Mouse (Mus musculus): Measurements from ENCODE around the gene Vnn3. TPM values are rescaled to one million over a fixed set of nuclear protein-coding genes. Genes with fewer than 3 reads are reported as not detected.

The Vnn3 gene
- total RNA-seq, 4 experiments from 2014 or later = 0.17 to 0.36 (median 0.35) TPM; not detected in 1

DNA sequence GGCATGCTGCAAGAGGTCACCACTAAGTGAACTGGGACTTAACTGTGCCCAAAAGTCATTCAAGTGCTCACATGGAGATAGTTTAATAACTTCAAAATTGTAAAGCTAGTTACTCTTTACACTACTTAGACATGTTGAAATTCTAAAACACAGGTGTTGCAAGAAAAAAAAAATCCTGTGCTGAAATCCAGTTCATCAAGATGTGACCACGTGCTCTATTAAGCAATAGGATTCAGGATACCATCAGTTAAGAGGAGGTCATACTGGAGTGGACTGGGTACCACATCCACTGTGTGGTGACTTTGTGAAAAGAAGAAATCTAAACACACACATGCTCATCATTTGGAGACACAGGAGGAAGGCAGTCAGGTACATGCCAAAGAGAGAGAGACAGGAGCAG is 41.7 kb downstream of the Vnn3 start:
- no peak for DNase-seq (ENCODE audit: low spot score in 2 of 2)

DNA sequence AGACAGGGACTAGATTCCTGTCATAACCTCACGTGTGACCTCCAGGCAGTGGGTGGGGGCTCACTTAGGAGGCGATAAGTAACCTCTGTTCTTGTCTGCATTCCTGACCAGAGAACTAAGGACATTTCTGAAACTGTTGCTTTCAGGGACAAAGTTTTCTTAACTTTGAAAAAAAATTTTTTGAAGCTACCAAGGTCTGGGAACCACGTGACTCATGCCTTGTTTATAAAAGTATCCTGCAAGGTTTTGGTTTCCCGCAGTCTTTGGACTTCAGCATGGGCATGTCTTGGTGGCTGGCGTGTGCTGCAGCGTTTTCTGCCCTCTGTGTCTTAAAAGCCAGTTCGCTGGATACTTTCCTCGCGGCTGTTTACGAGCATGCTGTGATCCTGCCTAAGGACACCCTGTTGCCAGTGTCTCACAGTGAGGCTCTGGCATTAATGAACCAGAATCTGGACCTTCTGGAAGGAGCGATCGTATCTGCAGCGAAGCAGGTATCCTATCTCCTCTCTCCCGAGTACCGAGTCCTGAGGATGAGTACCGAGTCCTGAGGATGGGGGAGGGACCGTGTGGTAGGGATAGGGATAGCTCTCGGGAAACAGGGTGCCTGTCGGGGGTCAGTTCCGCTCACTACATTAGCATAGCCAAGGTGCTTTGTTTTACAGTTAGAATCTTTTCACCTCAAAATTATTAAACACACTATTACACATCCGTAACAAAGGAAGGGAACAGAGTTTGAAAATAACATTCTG is 43.5 kb downstream of the Vnn3 start, which contains the start of gene Vnn1:
Vnn1 (plus strand) TSS at position 88 of the 749 bp plus-strand sequence.
- no peak for DNase-seq (ENCODE audit: low spot score in 2 of 2)

DNA sequence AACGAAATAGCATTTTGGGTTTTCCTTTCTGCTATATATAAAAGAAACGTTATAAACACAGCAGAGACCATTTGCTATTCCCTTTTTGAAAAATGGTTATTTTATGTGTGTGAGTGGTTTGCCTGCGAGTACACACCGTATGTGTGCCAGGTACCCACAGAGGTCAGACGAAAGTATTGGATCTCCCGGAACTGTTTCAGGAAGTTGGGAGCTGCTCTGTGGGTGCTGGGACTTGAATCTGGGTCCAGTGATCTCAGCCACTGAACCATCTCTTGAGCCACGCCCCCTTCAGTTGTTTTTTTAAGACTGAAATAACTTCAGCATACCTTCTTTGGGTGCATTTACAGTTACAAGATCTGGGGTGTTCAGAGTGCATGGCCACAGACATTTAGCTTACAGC is 44.1 kb downstream of the Vnn3 start:
- DNase-seq (ENCODE audit: low spot score in 2 of 2) = no peak

DNA sequence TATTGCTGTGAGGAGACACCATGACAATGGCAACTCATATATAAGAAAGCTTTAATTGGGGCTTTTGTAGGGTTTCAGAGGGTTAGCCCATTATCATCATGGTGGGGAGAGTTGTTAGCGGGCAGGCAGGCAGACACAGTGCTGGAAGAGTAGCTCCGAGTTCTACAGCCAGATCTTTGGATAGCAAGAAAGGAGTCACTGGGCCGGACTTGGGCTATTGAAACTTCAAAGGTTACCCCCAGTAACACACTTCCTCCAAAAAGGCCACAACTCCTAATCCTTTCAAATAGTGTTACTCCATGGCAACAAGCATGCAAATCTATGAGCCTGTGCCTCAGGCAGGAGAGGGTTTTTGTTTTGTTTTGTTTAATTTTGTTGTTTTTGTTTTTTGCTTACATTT is 49.9 kb downstream of the Vnn3 start:
- no peak for DNase-seq (ENCODE audit: low spot score in 2 of 2)

DNA sequence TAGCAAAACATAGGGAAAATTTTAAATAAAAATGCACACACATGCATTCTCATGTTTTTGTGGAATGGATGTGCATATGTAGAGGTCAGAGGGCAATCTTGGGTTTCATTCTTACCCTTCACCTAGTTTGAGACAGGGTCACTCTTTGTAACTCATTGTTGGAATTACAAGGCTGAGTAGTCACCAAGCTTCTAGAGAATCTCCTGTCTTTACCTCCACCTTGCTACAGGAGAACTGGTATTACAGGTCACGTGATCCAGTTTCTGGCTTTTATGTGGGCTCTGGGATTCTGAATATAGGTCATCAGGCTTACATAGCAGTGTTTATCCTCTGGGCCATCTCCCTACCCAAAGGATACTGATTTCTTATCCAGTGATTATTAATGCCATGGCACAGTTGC is 54.4 kb downstream of the Vnn3 start:
- no peak for DNase-seq (ENCODE audit: low spot score in 2 of 2)

Other genes with a start within 250 kb of the Vnn3 start
- 100 to 1,000 TPM; 110 to 313 (median 237) TPM for gene Rps12, start 64.2 kb upstream of the Vnn3 start, total RNA-seq (2022)
- 10 to 100 TPM; 25.1 to 32.1 (median 29.6) TPM for gene Slc18b1, start 54.5 kb upstream of the Vnn3 start, total RNA-seq (2022)
- not detected for gene Vnn1, start 43.2 kb downstream of the Vnn3 start, total RNA-seq (2022)
- gene Taar1, start 68.9 kb downstream of the Vnn3 start, total RNA-seq (2022) = not detected
- not detected for gene Taar2, start 87.1 kb downstream of the Vnn3 start, total RNA-seq (2022)
- not detected for gene Taar3, start 98.1 kb downstream of the Vnn3 start, total RNA-seq (2022)
- not detected for gene Taar4, start 109.0 kb downstream of the Vnn3 start, total RNA-seq (2022)
- not detected for gene Taar5, start 119.2 kb downstream of the Vnn3 start, total RNA-seq (2022)
- gene Taar6, start 134.2 kb downstream of the Vnn3 start, total RNA-seq (2022) = not detected
- gene Taar7a, start 142.0 kb downstream of the Vnn3 start, total RNA-seq (2022) = not detected
- gene Taar7b, start 148.5 kb downstream of the Vnn3 start, total RNA-seq (2022) = not detected
- not detected for gene Taar7d, start 175.8 kb downstream of the Vnn3 start, total RNA-seq (2022)
- not detected for gene Taar7e, start 186.2 kb downstream of the Vnn3 start, total RNA-seq (2022)
- not detected for gene Taar7f, start 198.0 kb downstream of the Vnn3 start, total RNA-seq (2022)
- not detected for gene Taar8a, start 225.0 kb downstream of the Vnn3 start, total RNA-seq (2022)
- not detected for gene Taar8b, start 240.8 kb downstream of the Vnn3 start, total RNA-seq (2022)